Mouse (Mus musculus) MEL (cell line): Measurements from ENCODE around the gene Pter. TPM values are rescaled to one million over a fixed set of nuclear protein-coding genes. Genes with fewer than 3 reads are reported as not detected.

Source experiments
- DNase-seq: peaks from one replicate; pipeline ENCODE4 v3.0.0; 2011; ENCODE audit warnings: low read depth, low spot score
- H3K27ac ChIP-seq: 2 replicates; pipeline ENCODE4 v1.5.1; 2012; ENCODE audit warnings: low read depth, mild to moderate bottlenecking, control low read depth, low read length, moderate library complexity; ENCODE audit not compliant: control insufficient read depth
- H3K27me3 ChIP-seq, 2 experiments: fragments of 150-350 bp in 1 of 2; sonication (generic) in 1 of 2; 2 replicates each; pipeline ENCODE4 v1.6.1; 2012; ENCODE audit warnings: low read length in 2 of 2, mild to moderate bottlenecking in 2 of 2, improper control_type of control experiment in 1 of 2, moderate library complexity in 1 of 2; ENCODE audit not compliant: insufficient read depth in 2 of 2, control insufficient read depth in 1 of 2
- H3K36me3 ChIP-seq, 2 experiments: 2 replicates each; pipeline ENCODE4 v1.6.1; 2012 to 2014; ENCODE audit warnings: low read length in 2 of 2, improper control_type of control experiment in 1 of 2, inconsistent platforms in 1 of 2, mild to moderate bottlenecking in 1 of 2; ENCODE audit not compliant: insufficient read depth in 2 of 2, control insufficient read depth in 1 of 2
- H3K4me1 ChIP-seq, 2 experiments: fragments of 150-350 bp in 1 of 2; sonication (generic) in 1 of 2; 2 replicates each; pipeline ENCODE4 v1.6.1; 2012; ENCODE audit warnings: low read length in 2 of 2, improper control_type of control experiment in 1 of 2, mild to moderate bottlenecking in 1 of 2; ENCODE audit not compliant: insufficient read depth in 2 of 2, control insufficient read depth in 1 of 2
- H3K4me3 ChIP-seq, 2 experiments: fragments of 150-350 bp in 1 of 2; sonication (generic) in 1 of 2; 2 replicates each; pipeline ENCODE4 v1.5.1; 2012; ENCODE audit warnings: low read depth in 2 of 2, low read length in 2 of 2, mild to moderate bottlenecking in 2 of 2, moderate library complexity in 2 of 2, control low read depth in 1 of 2, improper control_type of control experiment in 1 of 2; ENCODE audit not compliant: control insufficient read depth in 1 of 2, insufficient read depth in 1 of 2
- H3K79me2 ChIP-seq: 2 replicates; pipeline ENCODE4 v1.6.1; 2012; ENCODE audit warnings: mild to moderate bottlenecking, low read length, moderate library complexity; ENCODE audit not compliant: control insufficient read depth, poor library complexity, insufficient read depth
- H3K9ac ChIP-seq: 2 replicates; pipeline ENCODE4 v1.6.1; 2012; ENCODE audit warnings: low read depth, mild to moderate bottlenecking, control low read depth, low read length, moderate library complexity; ENCODE audit not compliant: control insufficient read depth, poor library complexity, severe bottlenecking
- H3K9me3 ChIP-seq: fragments of 150-350 bp; sonication (generic); replicated peaks from 2 replicates; pipeline ENCODE4 v1.6.1; 2012; ENCODE audit warnings: mild to moderate bottlenecking, low read length, improper control_type of control experiment, moderate library complexity; ENCODE audit not compliant: insufficient read depth
- CHD1 ChIP-seq: IDR thresholded peaks from 2 replicates; pipeline ENCODE4 v1.6.1; 2012; ENCODE audit warnings: low read depth, mild to moderate bottlenecking, inconsistent platforms, low read length, improper control_type of control experiment
- E2F4 ChIP-seq: IDR thresholded peaks from 2 replicates; pipeline ENCODE4 v1.6.1; 2011; ENCODE audit warnings: low read depth, low read length, improper control_type of control experiment, borderline replicate concordance
- EP300 ChIP-seq, 2 experiments: IDR thresholded peaks; 2 replicates each; pipeline ENCODE4 v1.6.1; 2011; ENCODE audit warnings: improper control_type of control experiment in 2 of 2, low read length in 2 of 2, low read depth in 1 of 2, mild to moderate bottlenecking in 1 of 2
- ETS1 ChIP-seq: IDR thresholded peaks from 2 replicates; pipeline ENCODE4 v1.6.1; 2012; ENCODE audit warnings: low read depth, mild to moderate bottlenecking, inconsistent platforms, low read length, improper control_type of control experiment, moderate library complexity
- GABPA ChIP-seq: IDR thresholded peaks from 2 replicates; pipeline ENCODE4 v1.6.1; 2012; ENCODE audit warnings: low read depth, mild to moderate bottlenecking, inconsistent platforms, low read length, improper control_type of control experiment, moderate library complexity
- GATA1 ChIP-seq: IDR thresholded peaks from 2 replicates; pipeline ENCODE4 v1.6.1; 2011; ENCODE audit warnings: low read depth, low read length, improper control_type of control experiment
- JUND ChIP-seq: IDR thresholded peaks from 2 replicates; pipeline ENCODE4 v1.6.1; 2011; ENCODE audit warnings: low read depth, mild to moderate bottlenecking, improper control_type of control experiment, low read length
- KAT2A ChIP-seq: conservative IDR thresholded peaks from 2 replicates; pipeline ENCODE4 v1.6.1; 2012; ENCODE audit warnings: low read depth, low read length, improper control_type of control experiment, inconsistent platforms
- MYB ChIP-seq: IDR thresholded peaks from 2 replicates; pipeline ENCODE4 v1.6.1; 2011; ENCODE audit warnings: mild to moderate bottlenecking, low read depth, low read length, improper control_type of control experiment
- NRF1 ChIP-seq: IDR thresholded peaks from 2 replicates; pipeline ENCODE4 v1.6.1; 2014; ENCODE audit warnings: low read depth, mild to moderate bottlenecking, inconsistent platforms, low read length, improper control_type of control experiment, moderate library complexity; ENCODE audit not compliant: poor library complexity, insufficient read depth, severe bottlenecking
- POLR2AphosphoS2 ChIP-seq: IDR thresholded peaks from 2 replicates; pipeline ENCODE4 v1.6.1; 2011; ENCODE audit warnings: low read length, improper control_type of control experiment
- POLR2AphosphoS5 ChIP-seq: IDR thresholded peaks from 2 replicates; pipeline ENCODE4 v1.6.1; 2012; ENCODE audit warnings: low read depth, borderline replicate concordance, mild to moderate bottlenecking, inconsistent platforms, low read length, moderate library complexity, mixed read lengths
- RCOR1 ChIP-seq: IDR thresholded peaks from 2 replicates; pipeline ENCODE4 v1.6.1; 2012; ENCODE audit warnings: low read depth, mild to moderate bottlenecking, inconsistent platforms, low read length, improper control_type of control experiment
- SMC3 ChIP-seq: IDR thresholded peaks from 2 replicates; pipeline ENCODE4 v1.6.1; 2011; ENCODE audit warnings: low read depth, low read length, improper control_type of control experiment
- TBP ChIP-seq: IDR thresholded peaks from 2 replicates; pipeline ENCODE4 v1.8.0; 2011; ENCODE audit warnings: low read depth, low read length, improper control_type of control experiment
- USF2 ChIP-seq, 2 experiments: IDR thresholded peaks; 2 replicates each; pipeline ENCODE4 v1.6.1; 2011 to 2012; ENCODE audit warnings: improper control_type of control experiment in 2 of 2, low read length in 2 of 2, borderline replicate concordance in 1 of 2, inconsistent platforms in 1 of 2, low read depth in 1 of 2, mild to moderate bottlenecking in 1 of 2; ENCODE audit not compliant: insufficient read depth in 1 of 2
- ZKSCAN1 ChIP-seq: IDR thresholded peaks from 2 replicates; pipeline ENCODE4 v1.6.1; 2012; ENCODE audit warnings: low read depth, mild to moderate bottlenecking, inconsistent platforms, low read length, improper control_type of control experiment, moderate library complexity
- polyA plus RNA-seq, 2 experiments: library from polyadenylated mRNA; stranded (reverse) in 1 of 2; unstranded in 1 of 2; fragments of >175 nt in 1 of 2; fragments of >200 nt in 1 of 2; gene quantifications; 2 replicates each; pipeline versions ENCODE4 v1.2.1 to v1.2.4; 2012; ENCODE audit warnings: low replicate concordance in 2 of 2, low read depth in 1 of 2; ENCODE audit not compliant: insufficient read length in 2 of 2, insufficient read depth in 1 of 2, missing spikeins in 1 of 2
- total RNA-seq: library from RNA; depleted of rRNA; stranded (reverse); fragments of 300-350 nt; gene quantifications from 2 replicates; pipeline ENCODE4 v1.2.3, GENCODE M21; 2012

Gene Pter
- total and polyA plus RNA-seq, 3 experiments: 19.4 to 19.6 TPM; not detected in 1

DNA sequence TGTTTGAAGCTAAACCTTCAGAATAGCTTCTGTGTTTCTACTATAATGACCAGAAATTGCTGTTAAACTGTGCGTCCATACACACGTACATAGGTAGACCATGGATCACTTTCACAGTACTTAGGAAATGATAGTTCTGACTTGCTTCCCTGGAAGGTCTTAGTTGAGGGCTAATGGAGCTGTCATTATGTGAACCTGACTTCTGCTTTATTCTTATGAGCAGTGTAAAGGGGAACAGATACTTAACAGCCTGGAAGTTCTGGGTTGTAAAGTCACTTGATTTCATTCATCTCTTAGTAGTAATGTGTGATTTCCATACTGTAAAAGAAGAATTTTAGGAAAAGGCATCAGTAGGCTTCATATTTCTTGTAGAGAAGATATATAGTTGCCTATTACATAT is 10.1 kb downstream of the Pter start:
- no peaks in the 10 kb centered on the region for H3K9me3 ChIP-seq
- H3K27ac ChIP-seq: no peak overlapping the region
- no peak overlapping the region for H3K4me3 ChIP-seq
- no peaks in the 10 kb centered on the region for H3K27me3 ChIP-seq
- H3K9ac ChIP-seq: no peak overlapping the region
- no peaks in the 10 kb centered on the region for H3K4me1 ChIP-seq
- H3K36me3 ChIP-seq: peaks cover 0 to 2% of the 10 kb centered on the region in 2 experiments; a peak in 2 of 4 replicates
- no peaks in the 10 kb centered on the region; the same call in 1 of the 2 replicates for H3K79me2 ChIP-seq
- TF ChIP-seq USF2 (IDR thresholded peaks at IDR 0.05; ENCODE audit: borderline replicate concordance in 1 of 2, insufficient read depth in 1 of 2, low read depth in 1 of 2, low read length in 2 of 2) (no peak), RCOR1 (no peak), EP300 (IDR thresholded peaks at IDR 0.05; ENCODE audit: low read depth in 1 of 2, low read length in 2 of 2) (no peak), E2F4 (no peak), GABPA (no peak), GATA1 (no peak), POLR2AphosphoS2 (no peak), ETS1 (no peak), POLR2AphosphoS5 (no peak), KAT2A (no peak), SMC3 (no peak), ZKSCAN1 (no peak), CHD1 (no peak), NRF1 (no peak), TBP (no peak)
- peak; percentile 15 for DNase-seq

DNA sequence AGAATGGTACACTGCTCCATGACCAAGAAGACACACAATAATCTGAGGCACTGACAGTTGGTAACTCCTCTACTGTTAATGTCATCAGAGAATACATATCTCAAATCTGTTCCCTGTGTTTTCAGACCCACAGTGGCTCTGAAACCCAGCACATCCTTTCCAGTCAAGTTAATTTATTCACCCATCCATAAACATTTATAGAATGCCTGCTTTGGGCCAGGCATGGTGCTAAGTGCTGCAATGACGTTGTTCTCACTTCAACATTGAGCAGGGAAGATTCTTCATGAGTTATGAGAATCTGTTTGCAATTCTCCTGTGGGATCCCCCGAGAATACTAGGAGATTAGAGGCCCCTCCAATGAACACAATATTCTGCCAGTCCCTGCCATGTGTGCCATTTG is 11.4 kb downstream of the Pter start:
- Histone ChIP-seq H3K27ac (no peak overlapping the region), H3K4me1 (no peaks in the 10 kb centered on the region), H3K36me3 (no peaks in the 10 kb centered on the region; a peak in 1 of 4 replicates), H3K27me3 (no peaks in the 10 kb centered on the region), H3K9ac (no peak overlapping the region), H3K4me3 (no peak overlapping the region), H3K9me3 (no peaks in the 10 kb centered on the region), H3K79me2 (no peaks in the 10 kb centered on the region)
- DNase-seq: no peak
- TF ChIP-seq MYB: no peak
- TF ChIP-seq JUND: no peak
